Mouse (Mus musculus): ENCODE measurements at regions not wholly inside any gene's neighbourhood (a gene's known extent, or its start where the extent isn't known, plus 50 kb on each side); places are given as distances from the start of the nearest gene placed in this dataset.

GRCm38 (mm10) chr1:179861776-179862175, 58.3 kb upstream of the Ahctf1 start:
- no peak overlapping the region for H3K4me3 ChIP-seq (ENCODE audit: insufficient read depth, low read depth, low read length)
- DNase-seq, result no peak
- peaks cover 8% of the 10 kb centered on the region for H3K4me1 ChIP-seq (ENCODE audit: control insufficient read depth, insufficient read depth, low read length)
- 93% methylated on average over 3 of the region's 3 CpGs for WGBS
- no peaks in the 10 kb centered on the region for H3K36me3 ChIP-seq (ENCODE audit: control insufficient read depth, insufficient read depth, low read length)
- no peak overlapping the region for H3K27ac ChIP-seq (ENCODE audit: insufficient read depth, low read depth, low read length)
- H3K27me3 ChIP-seq (replicated peaks; ENCODE audit: control insufficient read depth, insufficient read depth, low read length), result no peaks in the 10 kb centered on the region
- TF ChIP-seq CTCF (conservative IDR thresholded peaks at IDR 0.05; ENCODE audit: insufficient read depth, insufficient read length, low read depth, low read length) (no peak), POLR2A (IDR thresholded peaks at IDR 0.05; ENCODE audit: low read depth, low read length) (no peak)

GRCm38 (mm10) chr1:179859552-179859902, 56.0 kb upstream of the Ahctf1 start:
- Histone ChIP-seq H3K4me3 (ENCODE audit: insufficient read depth, low read depth, low read length) (no peak overlapping the region), H3K36me3 (ENCODE audit: control insufficient read depth, insufficient read depth, low read length) (no peaks in the 10 kb centered on the region), H3K27me3 (replicated peaks; ENCODE audit: control insufficient read depth, insufficient read depth, low read length) (no peaks in the 10 kb centered on the region), H3K27ac (ENCODE audit: insufficient read depth, low read depth, low read length) (no peak overlapping the region), H3K4me1 (ENCODE audit: control insufficient read depth, insufficient read depth, low read length) (no peaks in the 10 kb centered on the region)
- no peak for TF ChIP-seq POLR2A (IDR thresholded peaks at IDR 0.05; ENCODE audit: low read depth, low read length)
- TF ChIP-seq CTCF (conservative IDR thresholded peaks at IDR 0.05; ENCODE audit: insufficient read depth, insufficient read length, low read depth, low read length), result no peak
- DNase-seq, result no peak
- WGBS, result 70% methylated on average over 8 of the region's 8 CpGs

GRCm38 (mm10) chr1:179858780-179859551, 55.5 kb upstream of the Ahctf1 start:
- 0 out of 2 replicates have a peak, but pooled peaks have one; percentile 26 for TF ChIP-seq CTCF (conservative IDR thresholded peaks at IDR 0.05; ENCODE audit: insufficient read depth, insufficient read length, low read depth, low read length)
- no peak for TF ChIP-seq POLR2A (IDR thresholded peaks at IDR 0.05; ENCODE audit: low read depth, low read length)
- H3K4me1 ChIP-seq (ENCODE audit: control insufficient read depth, insufficient read depth, low read length), result no peaks in the 10 kb centered on the region
- DNase-seq, result peak; percentile 71
- no peaks in the 10 kb centered on the region for H3K27me3 ChIP-seq (replicated peaks; ENCODE audit: control insufficient read depth, insufficient read depth, low read length)
- no peaks in the 10 kb centered on the region for H3K36me3 ChIP-seq (ENCODE audit: control insufficient read depth, insufficient read depth, low read length)
- H3K27ac ChIP-seq (ENCODE audit: insufficient read depth, low read depth, low read length), result no peak overlapping the region
- no peak overlapping the region for H3K4me3 ChIP-seq (ENCODE audit: insufficient read depth, low read depth, low read length)
- 38% methylated on average over 14 of the region's 14 CpGs for WGBS

GRCm38 (mm10) chr1:179854288-179854965, 50.9 kb upstream of the Ahctf1 start:
- no peaks in the 10 kb centered on the region for H3K36me3 ChIP-seq (ENCODE audit: control insufficient read depth, insufficient read depth, low read length)
- TF ChIP-seq POLR2A (IDR thresholded peaks at IDR 0.05; ENCODE audit: low read depth, low read length), result no peak
- TF ChIP-seq CTCF (conservative IDR thresholded peaks at IDR 0.05; ENCODE audit: insufficient read depth, insufficient read length, low read depth, low read length), result no peak
- H3K27me3 ChIP-seq (replicated peaks; ENCODE audit: control insufficient read depth, insufficient read depth, low read length), result no peaks in the 10 kb centered on the region
- 69% methylated on average over 12 of the region's 12 CpGs for WGBS
- peak; percentile 36 for DNase-seq
- H3K27ac ChIP-seq (ENCODE audit: insufficient read depth, low read depth, low read length), result no peak overlapping the region
- no peaks in the 10 kb centered on the region for H3K4me1 ChIP-seq (ENCODE audit: control insufficient read depth, insufficient read depth, low read length)
- no peak overlapping the region for H3K4me3 ChIP-seq (ENCODE audit: insufficient read depth, low read depth, low read length)

Measured in kidney, adult 2 months (tissue).